Mouse (Mus musculus): ENCODE results near the gene Pcgf1.

Gene Pcgf1

GRCm38 (mm10) chr6:83101688-83102556, 24.3 kb downstream of the Pcgf1 start:
- DNase-seq (ENCODE audit: low spot score in 2 of 2), result peak in 1 of 2 experiments; percentile 50

GRCm38 (mm10) chr6:83103130-83103650, 25.5 kb downstream of the Pcgf1 start:
- no peak for DNase-seq (ENCODE audit: low spot score in 2 of 2)

GRCm38 (mm10) chr6:83104158-83104557, 26.5 kb downstream of the Pcgf1 start:
- DNase-seq (ENCODE audit: low spot score in 2 of 2), result no peak

- no peak for DNase-seq (ENCODE audit: low spot score in 2 of 2)
Measured at GRCm38 (mm10) chr6:83107566-83108400, 30.1 kb downstream of the Pcgf1 start.

GRCm38 (mm10) chr6:83108762-83109668, 31.3 kb downstream of the Pcgf1 start, which contains the start of gene Mrpl53:
Gene Mrpl53, plus strand, starts transcription at chr6:83109040.
- DNase-seq (ENCODE audit: low spot score in 2 of 2), result peak; percentile 61 to 68

GRCm38 (mm10) chr6:83111510-83112136, 34.0 kb downstream of the Pcgf1 start:
- no peak for DNase-seq (ENCODE audit: low spot score in 2 of 2)

GRCm38 (mm10) chr6:83115011-83115671, 37.5 kb downstream of the Pcgf1 start, which contains the start of gene Mogs:
Gene Mogs, plus strand, starts transcription at chr6:83115496.
- peak; percentile 86 to 90 for DNase-seq (ENCODE audit: low spot score in 2 of 2)

GRCm38 (mm10) chr6:83115682-83116372, 38.2 kb downstream of the Pcgf1 start:
- no peak for DNase-seq (ENCODE audit: low spot score in 2 of 2)

- DNase-seq (ENCODE audit: low spot score in 2 of 2), result no peak
Measured at GRCm38 (mm10) chr6:83116373-83117164, 38.9 kb downstream of the Pcgf1 start.

- no peak for DNase-seq (ENCODE audit: low spot score in 2 of 2)
Measured at GRCm38 (mm10) chr6:83117165-83117438, 39.4 kb downstream of the Pcgf1 start.

GRCm38 (mm10) chr6:83117616-83118015, 39.9 kb downstream of the Pcgf1 start:
- DNase-seq (ENCODE audit: low spot score in 2 of 2), result no peak

- no peak for DNase-seq (ENCODE audit: low spot score in 2 of 2)
Measured at GRCm38 (mm10) chr6:83118369-83118768, 40.7 kb downstream of the Pcgf1 start.

GRCm38 (mm10) chr6:83118825-83119733, 41.4 kb downstream of the Pcgf1 start:
- DNase-seq (ENCODE audit: low spot score in 2 of 2), result no peak

- no peak for DNase-seq (ENCODE audit: low spot score in 2 of 2)
Measured at GRCm38 (mm10) chr6:83119734-83120051, 42.0 kb downstream of the Pcgf1 start.

GRCm38 (mm10) chr6:83120930-83121862, 43.5 kb downstream of the Pcgf1 start, which contains the start of gene Wbp1:
Gene Wbp1, minus strand, starts transcription at chr6:83121559.
- peak; percentile 97 to 98 for DNase-seq (ENCODE audit: low spot score in 2 of 2)

- DNase-seq (ENCODE audit: low spot score in 2 of 2), result no peak
Measured at GRCm38 (mm10) chr6:83121863-83122710, 44.4 kb downstream of the Pcgf1 start.

Data from right cerebral cortex, postnatal 36 days (tissue).